Mouse (Mus musculus) cerebellum, adult 11 months (tissue): Measurements from ENCODE around the gene Tctn1.
"Not testable (repeated sequence)": the region's sequence is repeated elsewhere in the genome, so short reads cannot be mapped to it uniquely, and the experiment has no call there.

Source experiments
- DNase-seq: peaks from one replicate; pipeline ENCODE4 v3.0.0; 2022

Tctn1 gene

DNA sequence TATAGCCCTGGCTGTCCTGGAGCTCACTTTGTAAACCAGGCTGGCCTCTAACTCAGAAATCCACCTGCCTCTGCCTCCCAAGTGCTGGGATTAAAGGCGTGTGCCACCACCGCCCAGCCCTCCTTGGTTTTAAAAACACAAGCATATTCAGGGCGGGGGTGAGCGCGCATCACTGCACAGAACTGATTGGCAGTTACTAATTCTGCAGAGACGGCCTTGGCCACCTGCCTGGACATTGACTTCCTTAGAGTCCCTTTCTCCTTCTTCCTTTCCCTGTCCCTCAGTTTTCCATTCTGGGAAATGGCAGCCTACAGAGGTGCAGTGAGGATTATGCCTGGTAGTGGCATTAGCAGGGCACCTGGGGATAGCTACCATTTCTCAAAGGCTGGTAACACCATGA, 46.6 kb downstream of the Tctn1 start:
- DNase-seq, result no peak

DNA sequence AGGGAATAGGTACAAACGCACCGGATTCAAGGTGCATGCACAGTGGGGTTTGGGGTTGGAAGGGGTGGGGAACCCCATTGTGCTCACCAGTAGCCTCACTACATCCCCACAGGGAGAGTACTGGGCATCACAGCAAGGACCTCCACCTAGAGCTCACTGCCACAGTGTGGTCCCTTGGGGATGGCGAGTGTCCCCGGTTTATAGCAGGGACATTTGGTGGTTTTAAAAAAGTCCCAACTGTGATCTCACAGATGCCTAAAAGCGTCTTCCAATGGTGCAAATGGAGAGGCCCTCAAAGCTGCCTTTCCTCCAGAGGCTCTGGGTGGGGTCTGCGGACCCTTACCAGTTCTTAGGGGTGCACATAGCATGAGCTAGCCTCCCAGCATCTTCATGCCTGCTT, 50.4 kb downstream of the Tctn1 start:
- DNase-seq, result no peak

DNA sequence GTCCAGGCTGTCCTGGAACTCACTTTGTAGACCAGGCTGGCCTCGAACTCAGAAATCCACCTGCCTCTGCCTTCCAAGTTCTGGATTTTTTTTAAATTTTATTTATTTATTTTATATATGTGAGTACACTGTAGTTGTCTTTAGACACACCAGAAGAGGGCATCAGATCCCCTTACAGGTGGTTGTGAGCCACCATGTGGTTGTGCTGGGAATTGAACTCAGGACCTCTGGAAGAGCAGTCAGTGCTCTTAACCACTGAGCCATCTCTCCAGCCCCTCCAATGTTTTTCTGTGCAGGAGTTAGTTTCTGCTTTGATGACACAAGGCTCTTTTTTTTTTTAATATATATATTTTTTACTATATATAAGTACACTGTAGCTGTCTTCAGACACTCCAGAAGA, 51.4 kb downstream of the Tctn1 start:
- not testable (repeated sequence) for DNase-seq

DNA sequence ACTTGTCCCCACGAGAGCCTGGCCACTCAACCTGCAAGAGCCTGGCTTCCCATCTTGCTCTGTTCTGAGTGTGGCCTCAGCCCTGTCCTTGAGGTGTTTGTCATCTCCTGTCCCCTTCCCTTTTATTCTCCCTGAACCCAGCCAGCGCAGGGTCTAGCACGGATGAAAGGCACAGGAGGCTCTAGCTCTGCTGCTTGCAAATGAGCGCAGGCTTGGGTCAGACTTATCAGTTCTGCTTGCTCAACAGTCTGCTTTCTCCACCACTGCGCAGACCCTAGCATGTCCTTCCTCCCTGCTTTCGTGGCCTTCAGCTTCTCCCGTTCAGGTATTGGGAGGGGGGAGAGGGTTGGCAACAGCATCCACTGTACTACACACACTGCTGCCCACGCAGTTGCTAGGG, 52.1 kb downstream of the Tctn1 start:
- no peak for DNase-seq

DNA sequence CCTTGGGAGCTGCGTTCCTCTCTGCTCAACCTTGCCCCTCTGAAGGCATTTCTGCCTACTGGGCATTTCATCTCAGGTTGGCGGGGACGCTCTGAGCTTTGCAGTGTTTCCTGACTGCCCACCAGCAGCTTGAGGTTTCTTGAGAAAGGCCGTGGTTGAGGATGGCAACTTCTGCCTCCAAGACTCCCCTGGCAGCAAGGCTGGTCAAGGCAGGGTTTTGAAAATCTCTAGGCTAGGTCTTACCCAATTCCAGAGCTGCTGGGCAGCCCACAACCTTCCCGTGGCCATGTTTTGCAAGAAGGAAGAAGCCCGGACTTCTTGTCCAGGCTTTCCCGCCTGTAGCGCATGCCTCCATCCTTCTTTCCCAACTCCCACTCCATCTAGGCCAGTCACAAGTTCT, 53.4 kb downstream of the Tctn1 start:
- DNase-seq, result no peak

DNA sequence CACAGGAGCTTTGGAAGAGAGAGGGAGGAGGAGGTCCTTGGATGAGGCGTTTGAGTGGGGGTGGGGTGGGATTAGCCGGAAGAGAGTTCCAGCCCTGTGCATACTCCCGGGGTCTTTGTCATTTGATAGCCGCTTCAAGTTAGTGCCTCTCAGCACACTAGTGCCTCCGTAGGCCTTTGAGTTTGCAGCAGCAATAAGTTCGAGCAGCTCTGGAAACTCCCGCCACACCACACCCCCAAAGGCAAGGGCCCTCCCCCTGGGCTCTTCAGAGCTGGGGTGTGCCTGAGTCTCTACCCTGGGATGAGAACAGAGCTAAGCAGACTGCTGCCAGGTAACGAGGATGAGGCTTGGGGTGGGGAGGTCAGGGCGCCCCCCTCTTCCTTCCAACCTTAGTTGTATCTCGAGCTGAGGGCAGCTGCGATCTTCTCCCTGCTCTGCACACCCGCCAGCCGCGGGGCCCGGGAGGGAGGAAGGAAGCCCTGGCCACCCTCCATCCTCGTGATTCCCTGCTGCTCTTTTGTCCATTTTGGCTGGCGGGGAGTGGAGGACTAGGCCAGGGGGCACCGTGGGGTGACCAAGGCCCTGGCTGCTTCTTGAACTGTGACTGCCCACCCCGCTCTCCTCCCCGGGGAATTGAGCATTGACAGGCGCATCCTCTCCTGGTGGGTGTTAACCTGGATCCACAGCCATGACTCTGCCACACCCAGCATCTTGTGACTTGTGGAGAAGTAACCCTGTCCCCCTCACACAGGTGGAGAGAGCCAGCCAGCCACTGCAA, 54.5 kb downstream of the Tctn1 start:
- no peak for DNase-seq

DNA sequence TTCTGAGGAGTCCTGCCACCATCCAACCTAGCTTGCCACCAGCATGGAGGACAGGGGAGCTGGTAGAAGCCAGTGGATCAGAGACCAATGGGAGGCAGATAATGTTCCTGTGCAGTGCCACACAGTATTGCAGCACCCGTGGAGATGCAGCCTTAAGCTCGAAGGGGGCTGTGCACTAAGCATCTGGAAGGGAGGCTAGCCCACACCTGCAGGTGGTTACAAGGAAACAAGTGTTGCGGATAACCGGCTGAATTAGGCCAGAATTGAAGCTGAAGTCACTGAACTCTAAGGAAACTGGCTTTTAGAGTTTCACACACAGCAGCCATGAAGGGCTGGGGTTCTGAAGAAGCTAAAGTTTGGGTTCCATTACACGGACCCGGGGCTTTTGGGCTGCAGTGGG, 55.4 kb downstream of the Tctn1 start:
- DNase-seq, result no peak

DNA sequence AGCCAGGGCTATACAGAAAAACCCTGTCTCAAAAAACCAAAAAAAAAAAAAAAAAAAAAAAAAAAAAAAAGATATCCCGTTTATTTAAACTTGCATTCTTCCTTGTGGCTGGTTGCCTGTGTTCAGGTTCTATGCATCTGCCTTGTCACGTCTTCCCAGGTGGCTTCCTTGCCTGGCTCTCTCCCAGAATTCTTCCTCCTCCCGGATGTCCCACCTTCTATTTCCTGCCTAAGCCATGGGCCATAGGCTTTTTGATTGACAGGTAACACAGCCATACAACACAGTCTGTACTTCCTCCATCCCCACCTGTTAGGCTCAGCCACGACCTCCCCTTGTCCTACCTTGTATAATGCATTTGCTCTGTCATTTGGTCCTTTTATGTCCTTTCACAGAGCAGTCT, 57.8 kb downstream of the Tctn1 start, which contains the start of gene Hvcn1:
Gene Hvcn1, plus strand, starts transcription at position 330 of the 400 bp plus-strand sequence.
- no peak for DNase-seq

DNA sequence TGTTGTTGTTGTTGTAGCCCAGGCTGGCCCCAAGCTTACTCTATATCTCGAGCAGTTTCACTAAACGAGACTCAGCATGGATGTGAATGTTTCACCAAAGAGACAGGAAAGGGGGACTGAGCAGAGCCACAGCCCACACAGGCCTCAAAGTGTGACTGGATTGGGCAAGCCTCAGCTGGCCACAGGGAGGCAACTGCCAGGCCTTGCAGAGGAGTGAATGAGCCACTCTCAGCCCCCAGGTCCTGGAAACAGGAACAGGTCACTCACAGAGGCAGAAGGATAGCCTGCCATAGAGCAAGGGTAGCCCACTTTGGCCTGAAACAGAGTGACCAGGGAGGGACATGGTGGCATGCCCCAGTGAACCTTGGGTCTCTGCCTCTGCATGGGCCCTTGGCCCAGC, 60.1 kb downstream of the Tctn1 start:
- DNase-seq, result no peak

DNA sequence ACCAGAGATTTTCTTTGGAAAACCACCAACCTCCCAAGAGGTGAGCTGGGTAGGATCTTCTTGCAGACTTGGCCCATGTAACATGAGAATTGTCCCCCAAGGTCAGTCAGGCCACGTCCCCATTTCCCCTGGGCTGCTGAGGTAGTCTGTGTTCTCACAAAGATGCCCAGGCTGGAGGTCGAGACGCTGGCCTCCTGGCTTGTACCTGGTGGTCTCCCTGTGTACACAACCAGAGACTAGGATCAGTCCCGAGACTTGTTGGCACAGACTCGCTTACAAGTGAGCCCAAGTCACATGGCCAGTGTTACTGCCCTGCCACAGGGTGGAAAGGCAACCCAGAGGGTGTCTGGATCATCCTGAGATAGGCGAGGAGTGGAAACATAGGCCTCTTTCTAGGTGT, 62.4 kb downstream of the Tctn1 start:
- DNase-seq, result no peak

DNA sequence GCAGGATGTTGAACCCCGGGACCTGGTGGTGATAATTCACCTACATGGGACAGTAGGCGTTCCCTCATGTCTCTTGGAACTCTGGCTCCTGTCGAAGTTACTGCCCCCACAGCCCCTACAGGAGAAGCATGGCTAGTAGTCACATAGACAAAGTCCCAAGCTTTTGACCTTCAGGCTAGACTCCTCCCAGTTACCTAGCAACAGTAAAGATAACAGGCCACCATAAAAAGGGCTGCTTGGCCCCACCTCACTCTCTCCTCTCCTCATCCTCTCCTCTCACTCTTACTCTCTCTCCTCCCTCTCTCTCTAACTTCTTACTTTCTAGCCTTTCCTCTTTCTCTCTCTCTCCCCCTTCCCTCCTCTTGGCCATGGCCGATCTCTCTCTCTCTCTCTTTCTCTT, 63.4 kb downstream of the Tctn1 start:
- no peak for DNase-seq

DNA sequence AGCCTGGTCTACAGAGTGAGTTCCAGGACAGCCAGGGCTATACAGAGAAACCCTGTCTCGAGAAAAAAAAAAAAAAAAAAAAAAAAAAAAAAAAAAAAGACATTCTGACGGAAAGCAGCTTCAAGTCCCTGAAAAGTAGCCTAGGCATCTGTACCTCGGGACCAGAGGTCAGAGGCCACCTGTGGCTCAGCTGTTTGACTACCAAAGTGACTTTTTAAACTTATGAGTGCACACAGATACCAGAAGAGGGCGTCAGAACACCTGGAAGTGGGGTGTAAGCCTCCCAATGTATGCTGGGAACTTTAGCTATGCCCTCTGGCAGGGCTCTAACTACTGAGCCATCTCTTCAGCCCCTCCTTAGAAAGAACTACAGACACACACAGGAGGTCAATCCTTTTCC, 71.9 kb downstream of the Tctn1 start:
- DNase-seq, result no peak

DNA sequence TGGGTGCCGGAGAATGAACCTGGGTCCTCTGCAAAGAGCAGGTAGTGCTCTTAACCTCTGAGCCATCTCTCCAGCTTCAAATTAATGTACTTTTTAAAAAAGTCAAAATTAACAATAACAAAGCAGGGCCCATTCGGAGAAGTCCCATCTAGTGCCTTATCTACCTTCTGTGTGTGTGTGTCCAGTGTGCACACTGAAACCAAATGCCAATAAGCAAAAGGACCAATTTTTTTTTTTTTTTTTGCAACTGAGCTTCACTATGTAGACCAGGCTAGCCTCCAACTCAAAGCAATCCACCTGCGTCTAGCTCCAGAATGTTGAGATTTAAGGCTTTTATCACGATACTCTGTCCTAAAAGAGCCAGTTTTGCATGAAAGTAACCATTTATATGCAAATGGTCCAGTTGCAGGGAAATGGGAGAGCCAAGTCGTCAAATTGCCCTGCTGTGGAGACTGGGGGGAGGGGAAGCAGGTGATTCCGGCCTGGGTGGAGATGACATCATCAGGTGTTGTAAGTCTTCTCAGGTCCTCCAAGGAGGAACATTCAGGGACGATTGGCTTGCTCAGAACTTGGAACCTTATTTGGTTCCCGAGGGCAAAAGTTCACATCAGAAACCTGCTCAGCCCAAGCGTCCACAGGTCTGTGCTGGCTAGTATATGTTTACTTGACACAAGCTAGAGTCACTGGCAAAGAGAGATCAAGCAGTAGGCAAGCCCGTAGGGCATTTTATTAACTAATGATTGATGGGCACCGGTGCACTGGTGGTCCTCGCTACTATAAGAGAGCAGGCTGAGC, 72.8 kb downstream of the Tctn1 start:
- DNase-seq, result no peak

DNA sequence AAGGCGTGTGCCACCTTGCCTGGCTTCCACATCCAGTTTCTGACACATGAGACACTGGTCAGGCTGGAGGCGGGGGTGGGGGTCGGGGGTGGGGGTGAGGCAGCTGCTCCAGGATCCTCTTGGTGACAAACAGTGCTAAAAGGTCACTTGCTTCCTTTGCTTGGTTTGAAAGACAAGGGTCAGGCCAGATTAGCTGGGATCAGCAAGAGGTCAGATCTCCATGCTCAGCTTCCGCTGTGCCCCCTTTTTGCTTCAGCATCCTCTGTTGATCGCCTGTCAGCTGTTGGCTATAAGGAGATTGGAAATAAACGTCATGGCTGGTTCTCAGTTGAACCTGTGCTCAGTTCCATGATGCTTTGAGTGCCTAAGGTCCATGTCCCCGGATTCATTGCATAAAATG, 73.8 kb downstream of the Tctn1 start:
- no peak for DNase-seq

DNA sequence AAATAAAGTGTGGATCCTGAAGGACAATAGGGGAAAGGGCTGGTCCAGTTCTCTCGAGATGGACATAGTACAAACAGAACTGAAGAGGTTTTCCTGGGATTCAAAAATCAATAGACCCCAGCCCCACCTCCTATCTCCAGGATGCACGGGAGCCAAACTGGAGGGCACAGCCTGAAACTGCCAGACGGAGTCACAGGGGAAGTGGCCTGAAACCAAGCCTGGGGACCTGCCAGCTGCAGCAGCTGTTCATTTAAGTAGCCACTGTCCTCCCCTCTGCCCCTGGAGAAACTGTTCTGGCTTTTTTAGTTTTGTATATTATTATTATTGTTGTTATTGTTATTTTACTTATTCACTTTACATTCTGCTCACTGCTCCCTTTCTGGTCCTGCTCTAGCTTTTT, 75.1 kb downstream of the Tctn1 start:
- DNase-seq, result no peak
